Mouse (Mus musculus) G1E (cell line): ENCODE data around the gene Olfr1346. TPM values are rescaled to one million over a fixed set of nuclear protein-coding genes. Genes with fewer than 3 reads are reported as not detected.

Experiments used
- ATAC-seq: 2 replicates; pipeline ENCODE4 v1.8.0; 2016; ENCODE audit warnings: mild to moderate bottlenecking; ENCODE audit not compliant: insufficient number of reproducible peaks, poor library complexity, low FRiP score, severe bottlenecking; ENCODE audit errors: extremely low read depth
- DNase-seq: peaks from one replicate; pipeline ENCODE4 v3.0.0; 2012; ENCODE audit warnings: low spot score
- H3K27me3 ChIP-seq: 2 replicates; pipeline ENCODE4 v1.6.1; 2012; ENCODE audit warnings: mild to moderate bottlenecking, low read length, inconsistent platforms; ENCODE audit not compliant: insufficient read depth
- H3K36me3 ChIP-seq: replicated peaks from 2 replicates; pipeline ENCODE3; 2012; ENCODE audit warnings: mild to moderate bottlenecking, inconsistent platforms
- H3K4me1 ChIP-seq: 2 replicates; pipeline ENCODE4 v1.6.1; 2012; ENCODE audit warnings: low read depth, low read length, inconsistent platforms, mixed read lengths; ENCODE audit not compliant: insufficient read depth
- H3K4me3 ChIP-seq: 2 replicates; pipeline ENCODE4 v1.5.1; 2012; ENCODE audit warnings: low read depth, mild to moderate bottlenecking, inconsistent platforms, low read length, moderate library complexity, mixed read lengths
- H3K9me3 ChIP-seq: replicated peaks from 2 replicates; pipeline ENCODE4 v1.6.1; 2012; ENCODE audit warnings: inconsistent platforms
- CTCF ChIP-seq: IDR thresholded peaks from 2 replicates; pipeline ENCODE4 v1.5.1; 2012; ENCODE audit warnings: low read depth, low read length, inconsistent platforms, mixed read lengths
- GATA1 ChIP-seq: IDR thresholded peaks from 2 replicates; pipeline ENCODE4 v1.6.1; 2012; ENCODE audit warnings: borderline replicate concordance, low read length, inconsistent platforms, mixed read lengths
- GATA2 ChIP-seq: IDR thresholded peaks from 2 replicates; pipeline ENCODE4 v1.6.1; 2012; ENCODE audit warnings: low read depth, low read length, inconsistent platforms, borderline replicate concordance
- POLR2AphosphoS5 ChIP-seq: IDR thresholded peaks from 2 replicates; pipeline ENCODE4 v1.6.1; 2012; ENCODE audit warnings: low read depth, low read length, inconsistent platforms; ENCODE audit not compliant: insufficient replicate concordance
- TAL1 ChIP-seq: conservative IDR thresholded peaks from 2 replicates; pipeline ENCODE4 v1.6.1; 2012; ENCODE audit warnings: low read depth, low read length, inconsistent platforms, mixed read lengths
- polyA plus RNA-seq: library from polyadenylated mRNA; stranded (reverse); fragments of >175 nt; gene quantifications from 2 replicates; pipeline ENCODE4 v1.2.3, GENCODE M21; 2012
- total RNA-seq, 2 experiments: library from RNA; stranded (forward) in 1 of 2; stranded (reverse) in 1 of 2; fragments of 200-1000 nt in 1 of 2; fragments of >200 nt in 1 of 2; fragmentation: Nextera tagmentation in 1 of 2; gene quantifications; 2 replicates each; pipeline ENCODE4 v1.2.3; 2014 to 2017

Olfr1346 gene
- total and polyA plus RNA-seq, 3 experiments, result 0.11 TPM; not detected in 2

- TF ChIP-seq CTCF (no peak), GATA1 (no peak), POLR2AphosphoS5 (no peak), TAL1 (no peak), GATA2 (no peak)
- no peak for DNase-seq
These were observed 55.9 kb downstream of the Olfr1346 start, which contains the start of gene Olfr1349 for GRCm38 (mm10) chr7:6522850-6523249. Gene Olfr1349 (minus strand): TSS chr7:6522950.

GRCm38 (mm10) chr7:6525001-6525400 is 58.1 kb downstream of the Olfr1346 start:
- ATAC-seq, result no peak
- Histone ChIP-seq H3K27me3 (no peaks in the 10 kb centered on the region), H3K4me3 (no peak overlapping the region), H3K36me3 (no peaks in the 10 kb centered on the region), H3K4me1 (no peaks in the 10 kb centered on the region), H3K9me3 (peaks cover 2% of the 10 kb centered on the region; the same call in 1 of the 2 replicates)
- no peak for DNase-seq
- no peak for TF ChIP-seq TAL1
- no peak for TF ChIP-seq GATA1
- TF ChIP-seq POLR2AphosphoS5, result no peak
- TF ChIP-seq CTCF, result no peak
- TF ChIP-seq GATA2, result no peak

More at GRCm38 (mm10) chr7:6522850-6523249, 55.9 kb downstream of the Olfr1346 start, which contains the start of gene Olfr1349:
- Histone ChIP-seq H3K27me3 (no peaks in the 10 kb centered on the region), H3K4me3 (no peak within 1 kb of the TSS), H3K9me3 (peaks cover 2% of the 10 kb centered on the region; the same call in 1 of the 2 replicates), H3K4me1 (no peaks in the 10 kb centered on the region), H3K36me3 (no peaks in the 10 kb centered on the region)
- ATAC-seq, result no peak

GRCm38 (mm10) chr7:6526141-6526540 is 59.2 kb downstream of the Olfr1346 start:
- TF ChIP-seq POLR2AphosphoS5 (no peak), GATA1 (no peak), CTCF (peak; percentile 59)
- Histone ChIP-seq H3K4me1 (no peaks in the 10 kb centered on the region), H3K9me3 (peaks cover 2% of the 10 kb centered on the region; the same call in 1 of the 2 replicates), H3K27me3 (no peaks in the 10 kb centered on the region), H3K4me3 (no peak overlapping the region), H3K36me3 (no peaks in the 10 kb centered on the region)
- DNase-seq (no peak), ATAC-seq (no peak)

Other genes starting within 250 kb of the Olfr1346 start
- not detected in 2 replicates for gene Zscan5b, start 244.8 kb upstream of the Olfr1346 start, total RNA-seq (2014; fragmentation: Nextera tagmentation)
- gene Zscan5b, start 244.8 kb upstream of the Olfr1346 start, total RNA-seq (2017), result not detected in 2 replicates
- not detected in 2 replicates for gene Zscan5b, start 244.8 kb upstream of the Olfr1346 start, polyA plus RNA-seq
- not detected in 2 replicates for gene Epp13, start 214.4 kb upstream of the Olfr1346 start, total RNA-seq (2014; fragmentation: Nextera tagmentation)
- not detected in 2 replicates for gene Epp13, start 214.4 kb upstream of the Olfr1346 start, total RNA-seq (2017)
- gene Epp13, start 214.4 kb upstream of the Olfr1346 start, polyA plus RNA-seq, result not detected in 2 replicates
- 10.1 and 12.8 TPM in 2 replicates for gene Zfp667, start 180.5 kb upstream of the Olfr1346 start, total RNA-seq (2014; fragmentation: Nextera tagmentation)
- gene Zfp667, start 180.5 kb upstream of the Olfr1346 start, total RNA-seq (2017), result 16.3 and 17.0 TPM in 2 replicates
- gene Zfp667, start 180.5 kb upstream of the Olfr1346 start, polyA plus RNA-seq, result 0.19 and 0.47 TPM in 2 replicates
- gene Zfp583, start 135.8 kb upstream of the Olfr1346 start, total RNA-seq (2014; fragmentation: Nextera tagmentation), result 1.2 and 3.1 TPM in 2 replicates
- 0.49 and 0.64 TPM in 2 replicates for gene Zfp583, start 135.8 kb upstream of the Olfr1346 start, total RNA-seq (2017)
- gene Zfp583, start 135.8 kb upstream of the Olfr1346 start, polyA plus RNA-seq, result 0.29 and 0.38 TPM in 2 replicates
- not detected in 2 replicates for gene Gm3854, start 123.3 kb upstream of the Olfr1346 start, total RNA-seq (2014; fragmentation: Nextera tagmentation)
- 0.05 and 0.12 TPM in 2 replicates for gene Gm3854, start 123.3 kb upstream of the Olfr1346 start, total RNA-seq (2017)
- gene Gm3854, start 123.3 kb upstream of the Olfr1346 start, polyA plus RNA-seq, result not detected in 2 replicates
- gene Zfp78, start 103.8 kb upstream of the Olfr1346 start, total RNA-seq (2014; fragmentation: Nextera tagmentation), result 0.83 and 8.5 TPM in 2 replicates
- gene Zfp78, start 103.8 kb upstream of the Olfr1346 start, total RNA-seq (2017), result 2.3 and 2.5 TPM in 2 replicates
- 0.03 and 0.12 TPM in 2 replicates for gene Zfp78, start 103.8 kb upstream of the Olfr1346 start, polyA plus RNA-seq
- gene Zfp28, start 83.8 kb upstream of the Olfr1346 start, total RNA-seq (2014; fragmentation: Nextera tagmentation), result 2.1 and 5.8 TPM in 2 replicates
- gene Zfp28, start 83.8 kb upstream of the Olfr1346 start, total RNA-seq (2017), result 1.8 and 2.6 TPM in 2 replicates
- gene Zfp28, start 83.8 kb upstream of the Olfr1346 start, polyA plus RNA-seq, result 0.46 and 0.63 TPM in 2 replicates
- gene Smim17, start 68.4 kb upstream of the Olfr1346 start, total RNA-seq (2014; fragmentation: Nextera tagmentation), result 1.5 TPM in 1 of 2 replicates, not detected in the other
- gene Smim17, start 68.4 kb upstream of the Olfr1346 start, total RNA-seq (2017), result not detected in 2 replicates
- not detected in 2 replicates for gene Smim17, start 68.4 kb upstream of the Olfr1346 start, polyA plus RNA-seq
- gene Gm20715, start 56.8 kb upstream of the Olfr1346 start, total RNA-seq (2014; fragmentation: Nextera tagmentation), result not detected in 2 replicates
- 0.06 and 0.11 TPM in 2 replicates for gene Gm20715, start 56.8 kb upstream of the Olfr1346 start, total RNA-seq (2017)
- not detected in 2 replicates for gene Gm20715, start 56.8 kb upstream of the Olfr1346 start, polyA plus RNA-seq
- not detected in 2 replicates for gene Olfr1344, start 28.4 kb upstream of the Olfr1346 start, total RNA-seq (2014; fragmentation: Nextera tagmentation)
- 0.11 TPM in 1 of 2 replicates, not detected in the other for gene Olfr1344, start 28.4 kb upstream of the Olfr1346 start, total RNA-seq (2017)
- not detected in 2 replicates for gene Olfr1344, start 28.4 kb upstream of the Olfr1346 start, polyA plus RNA-seq
- gene Olfr1336, start 10.9 kb upstream of the Olfr1346 start, total RNA-seq (2014; fragmentation: Nextera tagmentation), result not detected in 2 replicates
- under 0.01 and 0.16 TPM in 2 replicates for gene Olfr1336, start 10.9 kb upstream of the Olfr1346 start, total RNA-seq (2017)
- not detected in 2 replicates for gene Olfr1336, start 10.9 kb upstream of the Olfr1346 start, polyA plus RNA-seq
- gene Olfr5, start 19.8 kb downstream of the Olfr1346 start, total RNA-seq (2014; fragmentation: Nextera tagmentation), result not detected in 2 replicates
- 0.11 TPM in 1 of 2 replicates, not detected in the other for gene Olfr5, start 19.8 kb downstream of the Olfr1346 start, total RNA-seq (2017)
- gene Olfr5, start 19.8 kb downstream of the Olfr1346 start, polyA plus RNA-seq, result not detected in 2 replicates
- gene Olfr1347, start 32.7 kb downstream of the Olfr1346 start, total RNA-seq (2014; fragmentation: Nextera tagmentation), result not detected in 2 replicates
- gene Olfr1347, start 32.7 kb downstream of the Olfr1346 start, total RNA-seq (2017), result 0.12 and 0.33 TPM in 2 replicates
- gene Olfr1347, start 32.7 kb downstream of the Olfr1346 start, polyA plus RNA-seq, result not detected in 2 replicates
- not detected in 2 replicates for gene Olfr1348, start 41.6 kb downstream of the Olfr1346 start, total RNA-seq (2014; fragmentation: Nextera tagmentation)
- gene Olfr1348, start 41.6 kb downstream of the Olfr1346 start, total RNA-seq (2017), result 0.23 TPM in 1 of 2 replicates, not detected in the other
- gene Olfr1348, start 41.6 kb downstream of the Olfr1346 start, polyA plus RNA-seq, result not detected in 2 replicates
- gene Olfr1349, start 55.8 kb downstream of the Olfr1346 start, total RNA-seq (2014; fragmentation: Nextera tagmentation), result not detected in 2 replicates
- 0.12 and 0.22 TPM in 2 replicates for gene Olfr1349, start 55.8 kb downstream of the Olfr1346 start, total RNA-seq (2017)
- gene Olfr1349, start 55.8 kb downstream of the Olfr1346 start, polyA plus RNA-seq, result not detected in 2 replicates
- not detected in 2 replicates for gene Olfr1350, start 97.7 kb downstream of the Olfr1346 start, total RNA-seq (2014; fragmentation: Nextera tagmentation)
- gene Olfr1350, start 97.7 kb downstream of the Olfr1346 start, total RNA-seq (2017), result 0.05 and 0.29 TPM in 2 replicates
- not detected in 2 replicates for gene Olfr1350, start 97.7 kb downstream of the Olfr1346 start, polyA plus RNA-seq
- gene Zim1, start 229.3 kb downstream of the Olfr1346 start, total RNA-seq (2014; fragmentation: Nextera tagmentation), result not detected in 2 replicates
- 0.11 TPM in 1 of 2 replicates, not detected in the other for gene Zim1, start 229.3 kb downstream of the Olfr1346 start, total RNA-seq (2017)
- not detected in 2 replicates for gene Zim1, start 229.3 kb downstream of the Olfr1346 start, polyA plus RNA-seq